Mouse (Mus musculus) embryo, embryonic 11.5 days (tissue): ENCODE data around the gene Dhx37.
"Not testable (repeated sequence)": the region's sequence is repeated elsewhere in the genome, so short reads cannot be mapped to it uniquely, and the experiment has no call there.

ENCODE experiments used
- DNase-seq: peaks from one replicate; pipeline ENCODE4 v3.0.0-alpha.2; 2012; ENCODE audit warnings: low read depth, low spot score

Gene Dhx37

DNA sequence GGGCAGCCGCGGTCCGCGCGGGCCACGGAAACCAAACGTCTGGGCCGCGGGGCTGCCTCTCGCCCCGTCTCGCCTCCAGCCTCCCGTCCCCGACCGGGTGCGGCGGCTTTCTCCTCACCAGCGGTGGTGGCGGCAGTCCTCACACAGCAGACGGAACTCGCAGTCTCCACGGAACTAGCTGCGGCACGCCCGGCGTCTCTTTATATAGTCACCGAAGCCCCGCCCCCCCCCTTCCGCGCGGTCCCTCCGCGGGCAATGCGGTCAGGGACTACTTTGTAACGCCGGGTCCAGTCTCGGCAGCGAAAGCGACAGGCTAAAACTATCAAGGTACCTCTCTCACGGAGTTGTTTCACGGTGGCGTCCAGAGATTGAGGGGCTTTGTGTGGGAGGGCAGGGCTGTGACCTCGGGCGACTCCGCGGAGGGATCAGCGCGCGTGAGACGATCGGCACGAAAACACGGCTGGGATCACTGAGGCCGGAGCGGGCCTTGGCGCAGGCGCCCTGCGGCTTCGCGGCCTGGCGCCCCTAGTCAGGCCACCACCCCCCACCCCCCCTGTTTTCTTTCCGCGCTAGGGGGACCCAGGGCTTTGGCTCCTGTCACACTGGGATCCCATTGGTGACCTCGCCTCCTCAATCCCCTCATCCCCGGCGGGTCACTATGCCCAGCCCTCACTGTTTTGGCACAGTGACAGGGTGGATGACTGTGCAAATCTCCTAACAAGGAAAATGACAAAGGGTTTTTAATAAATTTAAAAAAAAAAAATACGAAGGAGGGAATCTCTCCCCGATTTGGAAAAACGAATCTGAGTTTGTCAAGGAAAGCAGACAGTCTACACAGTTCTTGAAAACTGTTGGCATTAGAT is 44.1 kb downstream of the Dhx37 start, which contains the start of gene Ubc:
TSS of gene Ubc (minus strand) at position 624 of the 863 bp plus-strand sequence.
- no peak for DNase-seq

DNA sequence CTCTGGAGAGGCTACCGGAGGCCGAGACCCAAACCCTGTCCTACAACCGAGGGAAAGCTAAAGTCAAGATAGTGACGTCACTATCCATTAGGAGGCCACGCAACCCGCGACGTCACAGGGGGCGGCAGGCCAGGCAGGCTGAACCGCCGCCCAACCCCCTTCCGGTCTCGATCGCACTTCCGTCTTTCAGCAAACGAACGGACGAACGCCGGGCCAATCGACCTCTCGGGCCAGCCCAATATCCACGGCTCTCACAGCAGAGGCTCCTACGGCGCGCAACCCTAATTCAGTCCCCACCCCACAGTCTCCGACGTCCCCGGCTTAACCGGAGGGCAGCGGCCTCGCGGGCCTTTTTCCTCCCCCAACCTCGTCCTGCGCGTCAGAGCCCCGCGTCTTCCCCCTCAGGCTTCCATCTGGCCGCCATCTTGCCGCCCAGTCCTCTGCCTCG is 44.8 kb downstream of the Dhx37 start, which contains the start of gene Gm10382:
TSS of gene Gm10382 (plus strand) at position 192 of the 448 bp plus-strand sequence.
- no peak for DNase-seq

DNA sequence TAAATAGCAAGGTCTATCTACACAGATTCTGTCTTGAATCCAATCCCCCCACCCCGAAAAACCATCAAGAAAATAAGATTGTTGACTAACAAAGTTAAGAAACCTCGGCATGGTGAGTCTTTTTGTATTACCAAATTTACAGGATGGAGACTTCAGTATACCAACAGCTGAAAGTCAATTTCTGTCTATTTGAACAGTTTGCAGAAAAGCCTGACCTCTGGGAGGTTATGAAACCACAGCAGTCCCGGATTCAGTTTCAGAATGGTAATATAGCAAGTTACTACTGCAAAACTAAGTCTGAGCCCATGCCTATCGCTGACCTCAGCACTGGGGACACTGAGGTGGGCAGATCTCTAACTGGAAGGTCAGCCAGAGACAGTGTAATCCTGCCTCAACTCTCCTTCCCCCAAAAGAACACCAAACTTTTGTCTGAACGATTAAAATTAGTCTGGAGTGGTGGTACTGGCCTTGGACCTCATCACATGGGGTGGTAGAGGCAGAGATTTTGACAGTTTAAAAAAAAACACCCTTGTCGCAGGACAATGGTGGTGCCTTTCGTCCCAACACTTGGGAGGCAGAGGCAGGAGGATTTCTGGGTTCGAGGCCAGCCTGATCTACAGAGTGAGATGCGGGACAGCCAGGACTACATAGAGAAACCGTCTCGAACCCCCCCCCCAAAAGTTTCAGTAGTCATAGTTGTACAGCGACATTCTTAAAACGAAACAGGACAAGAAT is 45.4 kb downstream of the Dhx37 start:
- no peak for DNase-seq

DNA sequence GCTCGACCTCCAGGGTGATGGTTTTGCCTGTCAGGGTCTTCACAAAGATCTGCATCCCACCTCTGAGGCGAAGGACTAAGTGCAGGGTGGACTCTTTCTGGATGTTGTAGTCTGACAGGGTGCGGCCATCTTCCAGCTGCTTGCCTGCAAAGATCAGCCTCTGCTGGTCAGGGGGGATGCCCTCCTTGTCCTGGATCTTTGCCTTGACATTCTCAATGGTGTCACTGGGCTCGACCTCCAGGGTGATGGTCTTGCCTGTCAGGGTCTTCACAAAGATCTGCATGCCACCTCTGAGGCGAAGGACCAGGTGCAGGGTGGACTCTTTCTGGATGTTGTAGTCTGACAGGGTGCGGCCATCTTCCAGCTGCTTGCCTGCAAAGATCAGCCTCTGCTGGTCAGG is 46.6 kb downstream of the Dhx37 start:
- DNase-seq = not testable (repeated sequence)

DNA sequence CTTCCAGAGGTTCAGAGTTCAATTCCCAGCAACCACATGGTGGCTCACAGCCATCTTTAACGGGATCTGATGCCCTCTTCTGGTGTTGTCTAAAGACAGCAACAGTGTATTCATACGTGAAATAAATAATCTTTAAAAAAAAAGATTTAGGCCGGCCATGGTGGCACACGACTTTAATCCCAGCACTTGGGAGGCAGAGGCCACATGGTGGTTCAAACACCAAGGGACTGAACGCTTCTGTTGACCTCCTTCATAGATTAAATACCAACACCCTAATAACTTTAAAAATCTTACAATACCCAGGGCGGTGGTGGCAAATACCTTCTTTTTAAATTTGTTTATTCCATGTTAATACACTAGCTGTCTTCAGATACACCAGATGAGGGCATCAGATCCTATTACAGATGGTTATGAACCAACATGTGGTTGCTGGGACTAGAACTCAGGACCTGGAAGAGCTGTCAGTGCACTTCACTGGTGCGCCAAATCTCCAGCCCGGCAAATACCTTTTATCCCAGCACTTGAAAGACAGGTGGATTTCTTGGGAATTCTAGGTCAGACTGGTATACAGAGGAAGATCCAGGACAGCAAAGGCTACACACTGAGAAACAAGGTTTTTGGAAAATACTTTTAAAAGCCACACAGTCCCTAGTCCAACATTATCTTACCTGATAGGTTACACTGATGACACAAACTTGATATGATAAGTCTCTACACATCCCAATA is 48.5 kb downstream of the Dhx37 start:
- DNase-seq = no peak

GRCm38 (mm10) chr5:125384512-125385214 is 49.3 kb downstream of the Dhx37 start:
- no peak for DNase-seq

- no peak for DNase-seq
These were observed 50.1 kb downstream of the Dhx37 start for GRCm38 (mm10) chr5:125383637-125384420.

DNA sequence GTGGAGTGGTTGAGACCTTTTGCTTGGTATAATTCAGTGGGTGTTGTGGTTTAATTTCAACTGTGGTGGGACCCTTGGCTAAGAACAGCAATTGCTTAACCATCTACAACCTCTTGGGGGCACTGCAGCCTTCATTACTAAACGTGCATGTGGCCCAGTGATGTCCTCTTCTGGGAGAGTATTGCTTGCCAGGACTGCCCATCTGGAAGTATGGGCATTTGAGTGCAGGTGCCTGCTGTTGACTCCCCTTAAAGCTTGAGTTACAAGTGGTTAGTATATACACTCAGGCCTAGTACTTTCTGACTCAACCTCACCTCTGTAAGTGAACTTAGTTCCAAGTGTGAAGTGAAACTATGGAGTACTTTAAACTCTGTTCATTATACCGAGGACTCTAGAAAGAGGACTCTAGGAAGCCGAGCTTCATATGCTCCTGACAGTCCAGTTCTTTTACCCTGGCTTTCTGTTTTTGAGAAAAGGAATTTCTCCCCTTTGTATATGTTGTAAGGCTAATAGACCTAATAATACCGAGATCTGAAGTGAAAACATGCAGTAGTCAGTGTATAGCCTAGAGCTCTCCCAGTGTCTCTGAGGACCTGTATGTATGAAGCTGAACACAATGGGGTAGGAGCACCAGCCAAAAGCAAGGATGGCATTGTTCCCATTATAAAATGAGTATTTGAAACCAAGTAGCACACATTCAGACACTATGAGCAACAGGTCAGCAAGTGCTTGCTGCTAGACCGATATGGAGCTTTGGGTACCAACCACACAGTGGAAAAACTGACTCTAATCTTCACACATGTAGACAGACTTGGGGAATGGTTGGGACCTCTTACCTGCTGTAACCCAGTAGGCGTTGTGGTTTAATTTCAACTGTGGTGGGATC is 51.0 kb downstream of the Dhx37 start:
- DNase-seq = no peak

- no peak for DNase-seq
These were observed 51.8 kb downstream of the Dhx37 start for GRCm38 (mm10) chr5:125381954-125382672.

DNA sequence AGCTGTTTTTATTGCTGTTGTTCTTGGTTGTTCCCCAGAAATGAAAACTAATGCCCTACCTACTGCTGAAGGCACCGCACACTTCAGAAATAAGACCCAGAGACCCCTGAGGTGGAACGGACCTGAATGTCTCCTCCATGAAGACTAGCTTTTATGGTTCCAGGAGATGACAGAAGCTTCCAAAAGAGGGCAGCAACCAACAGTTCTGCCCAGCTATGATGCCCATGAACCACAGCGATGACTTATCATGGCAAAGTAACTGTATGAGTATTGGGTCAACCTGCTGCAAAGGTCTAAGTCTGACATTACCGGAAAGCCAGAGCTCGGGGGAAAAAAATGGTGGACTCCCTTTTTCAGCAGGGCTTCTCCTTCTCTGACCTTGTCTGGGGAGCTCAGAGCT is 55.0 kb downstream of the Dhx37 start:
- no peak for DNase-seq

GRCm38 (mm10) chr5:125377214-125377613 is 56.7 kb downstream of the Dhx37 start:
- no peak for DNase-seq

- no peak for DNase-seq
These were observed 58.0 kb downstream of the Dhx37 start for GRCm38 (mm10) chr5:125375871-125376270.

- DNase-seq = no peak
These were observed 61.9 kb downstream of the Dhx37 start for GRCm38 (mm10) chr5:125372027-125372426.

- DNase-seq = no peak
These were observed 62.8 kb downstream of the Dhx37 start for GRCm38 (mm10) chr5:125370950-125371693.

GRCm38 (mm10) chr5:125368568-125368967 is 65.4 kb downstream of the Dhx37 start:
- peak; percentile 56 for DNase-seq

- no peak for DNase-seq
These were observed 65.8 kb downstream of the Dhx37 start for GRCm38 (mm10) chr5:125368156-125368555.

- DNase-seq = no peak
These were observed 69.0 kb downstream of the Dhx37 start for GRCm38 (mm10) chr5:125364851-125365429.

GRCm38 (mm10) chr5:125363894-125364293 is 70.0 kb downstream of the Dhx37 start:
- DNase-seq = no peak
